Mouse (Mus musculus) forebrain, embryonic 11.5 days (tissue): Measurements from ENCODE around the gene Ptpdc1. TPM values are rescaled to one million over a fixed set of nuclear protein-coding genes. Genes with fewer than 3 reads are reported as not detected.
A peak's percentile ranks its signal among the peaks of the same experiment; 100 is the strongest.

Experiments used
- microRNA counts: library from miRNA; unstranded; fragments of <30 nt; microRNA quantifications from one replicate; lab custom pipeline; 2015
- microRNA-seq: library from miRNA; unstranded; fragments of <30 nt; microRNA quantifications from one replicate; pipeline ENCODE4, GENCODE M21; 2016; ENCODE audit not compliant: insufficient number of aligned reads
- polyA plus RNA-seq: library from polyadenylated mRNA; unstranded; fragments of >200 nt; fragmentation: Nextera tagmentation; extraction: Ambion mirVana; gene quantifications from 2 replicates; pipeline ENCODE4 v1.2.1, GENCODE M21; 2014

Gene Ptpdc1
- polyA plus RNA-seq, 1 experiment from 2014 or later = 18.0 TPM

MicroRNAs within 50 kb of the gene (microRNA counts, 519-probe panel; counts per million panel counts)
- 6,603 counts per million, percentile 89 among the panel's probes with 10 or more counts for microRNA mmu-let-7a (lab: Ali Mortazavi, UCI)
- microRNA mmu-let-7d (lab: Ali Mortazavi, UCI) = 5,771 counts per million, percentile 75 among the panel's probes with 10 or more counts
- 5,272 counts per million, percentile 64 among the panel's probes with 10 or more counts for microRNA mmu-let-7f (lab: Ali Mortazavi, UCI)

Small RNA genes lying within 50 kb of the gene (microRNA-seq; reads per million reads assigned to microRNA genes)
- gene Gm24111 (not detected), gene Mirlet7a-1 (56.4 reads per million, percentile 27 among the genes with 10 or more reads in this experiment), gene Mirlet7d (2,728 reads per million, percentile 80 among the genes with 10 or more reads in this experiment), gene Mirlet7f-1 (not detected)

Other genes with a start within 250 kb of the Ptpdc1 start
- gene Zfp169, start 112.2 kb downstream of the Ptpdc1 start, polyA plus RNA-seq = 8.0 and 8.9 TPM in 2 replicates
- gene A830005F24Rik, start 112.1 kb downstream of the Ptpdc1 start, polyA plus RNA-seq = 1.6 and 2.3 TPM in 2 replicates
- gene Barx1, start 37.3 kb upstream of the Ptpdc1 start, polyA plus RNA-seq = 1.0 and 1.4 TPM in 2 replicates
- gene Phf2, start 245.5 kb upstream of the Ptpdc1 start, polyA plus RNA-seq = 14.3 and 14.6 TPM in 2 replicates